Mouse (Mus musculus): ENCODE results near the gene Cited2. TPM values are rescaled to one million over a fixed set of nuclear protein-coding genes. Genes with fewer than 3 reads are reported as not detected.

Cited2 gene
- polyA plus RNA-seq, 1 experiment, result 55.0 TPM

- Histone ChIP-seq H3K4me1 (ENCODE audit: control insufficient read depth, insufficient read depth, low read length) (peaks cover 3% of the 10 kb centered on the region; the same call in 1 of the 2 replicates), H3K4me3 (replicated peaks; ENCODE audit: extremely low read depth, low read depth, low read length) (peak overlapping the region; percentile 78)
- WGBS, result under 1% methylated on average over 24 of the region's 24 CpGs
- TF ChIP-seq CTCF (IDR thresholded peaks at IDR 0.05; ENCODE audit: insufficient read depth, low read length) (no peak), POLR2A (IDR thresholded peaks at IDR 0.05; ENCODE audit: borderline replicate concordance, extremely low read depth, low read depth, low read length) (peak; percentile 85; the same call in 1 of the 2 replicates)
- DNase-seq, result peak; percentile 95
Observed at GRCm38 (mm10) chr10:17722158-17722557, 860 bp upstream of the Cited2 start.

GRCm38 (mm10) chr10:17723421-17723841 lies 413 bp downstream of the Cited2 start:
- no peak for DNase-seq
- Histone ChIP-seq H3K4me1 (ENCODE audit: control insufficient read depth, insufficient read depth, low read length) (peaks cover 7% of the 10 kb centered on the region; the same call in 1 of the 2 replicates), H3K4me3 (replicated peaks; ENCODE audit: extremely low read depth, low read depth, low read length) (peak overlapping the region; percentile 78)
- WGBS, result 1% methylated on average over 30 of the region's 30 CpGs
- no peak for TF ChIP-seq POLR2A (IDR thresholded peaks at IDR 0.05; ENCODE audit: borderline replicate concordance, extremely low read depth, low read depth, low read length)
- no peak for TF ChIP-seq CTCF (IDR thresholded peaks at IDR 0.05; ENCODE audit: insufficient read depth, low read length)

GRCm38 (mm10) chr10:17723871-17724741 lies 1.1 kb downstream of the Cited2 start:
- peak overlapping the region; percentile 78 for H3K4me3 ChIP-seq (replicated peaks; ENCODE audit: extremely low read depth, low read depth, low read length)
- WGBS, result under 1% methylated on average over 65 of the region's 65 CpGs
- DNase-seq, result peak; percentile 72

GRCm38 (mm10) chr10:17725037-17725584 lies 2.1 kb downstream of the Cited2 start:
- TF ChIP-seq POLR2A (IDR thresholded peaks at IDR 0.05; ENCODE audit: borderline replicate concordance, extremely low read depth, low read depth, low read length) (0 out of 2 replicates have a peak, but pooled peaks have one; percentile 4), CTCF (IDR thresholded peaks at IDR 0.05; ENCODE audit: insufficient read depth, low read length) (no peak)
- Histone ChIP-seq H3K4me1 (ENCODE audit: control insufficient read depth, insufficient read depth, low read length) (peaks cover 7% of the 10 kb centered on the region; the same call in 1 of the 2 replicates), H3K4me3 (replicated peaks; ENCODE audit: extremely low read depth, low read depth, low read length) (peak overlapping the region; percentile 46)
- 45% methylated on average over 8 of the region's 8 CpGs for WGBS
- DNase-seq, result no peak

More at GRCm38 (mm10) chr10:17723871-17724741, 1.1 kb downstream of the Cited2 start:
- TF ChIP-seq CTCF (IDR thresholded peaks at IDR 0.05; ENCODE audit: insufficient read depth, low read length) (peak; percentile 45), POLR2A (IDR thresholded peaks at IDR 0.05; ENCODE audit: borderline replicate concordance, extremely low read depth, low read depth, low read length) (peak; percentile 32; the same call in 1 of the 2 replicates)
- H3K4me1 ChIP-seq (ENCODE audit: control insufficient read depth, insufficient read depth, low read length), result peaks cover 7% of the 10 kb centered on the region; the same call in 1 of the 2 replicates

GRCm38 (mm10) chr10:17725644-17726372 lies 2.8 kb downstream of the Cited2 start:
- 56% methylated on average over 7 of the region's 7 CpGs for WGBS
- peaks cover 7% of the 10 kb centered on the region; the same call in 1 of the 2 replicates for H3K4me1 ChIP-seq (ENCODE audit: control insufficient read depth, insufficient read depth, low read length)
- DNase-seq, result peak; percentile 10
- TF ChIP-seq CTCF (IDR thresholded peaks at IDR 0.05; ENCODE audit: insufficient read depth, low read length) (no peak), POLR2A (IDR thresholded peaks at IDR 0.05; ENCODE audit: borderline replicate concordance, extremely low read depth, low read depth, low read length) (no peak)
- peak overlapping the region; percentile 50 for H3K4me3 ChIP-seq (replicated peaks; ENCODE audit: extremely low read depth, low read depth, low read length)

- 60% methylated on average over 2 of the region's 2 CpGs for WGBS
- Histone ChIP-seq H3K4me3 (replicated peaks; ENCODE audit: extremely low read depth, low read depth, low read length) (peak overlapping the region; percentile 19), H3K4me1 (ENCODE audit: control insufficient read depth, insufficient read depth, low read length) (peaks cover 7% of the 10 kb centered on the region; the same call in 1 of the 2 replicates)
- TF ChIP-seq CTCF (IDR thresholded peaks at IDR 0.05; ENCODE audit: insufficient read depth, low read length) (no peak), POLR2A (IDR thresholded peaks at IDR 0.05; ENCODE audit: borderline replicate concordance, extremely low read depth, low read depth, low read length) (no peak; the same call in 1 of the 2 replicates)
- peak; percentile 10 for DNase-seq
Observed at GRCm38 (mm10) chr10:17726373-17726720, 3.3 kb downstream of the Cited2 start.

GRCm38 (mm10) chr10:17727161-17727925 lies 4.3 kb downstream of the Cited2 start:
- TF ChIP-seq POLR2A (IDR thresholded peaks at IDR 0.05; ENCODE audit: borderline replicate concordance, extremely low read depth, low read depth, low read length), result no peak
- no peak for TF ChIP-seq CTCF (IDR thresholded peaks at IDR 0.05; ENCODE audit: insufficient read depth, low read length)
- 22% methylated on average over 15 of the region's 15 CpGs for WGBS
- DNase-seq, result peak; percentile 39
- Histone ChIP-seq H3K4me3 (replicated peaks; ENCODE audit: extremely low read depth, low read depth, low read length) (no peak overlapping the region), H3K4me1 (ENCODE audit: control insufficient read depth, insufficient read depth, low read length) (peaks cover 7% of the 10 kb centered on the region; the same call in 1 of the 2 replicates)

- TF ChIP-seq CTCF (IDR thresholded peaks at IDR 0.05; ENCODE audit: insufficient read depth, low read length) (peak; percentile 10; the same call in 1 of the 2 replicates), POLR2A (IDR thresholded peaks at IDR 0.05; ENCODE audit: borderline replicate concordance, extremely low read depth, low read depth, low read length) (no peak)
- no peak for DNase-seq
- 3% methylated on average over 5 of the region's 5 CpGs for WGBS
- Histone ChIP-seq H3K4me1 (ENCODE audit: control insufficient read depth, insufficient read depth, low read length) (peaks cover 7% of the 10 kb centered on the region; the same call in 1 of the 2 replicates), H3K4me3 (replicated peaks; ENCODE audit: extremely low read depth, low read depth, low read length) (no peak overlapping the region)
Observed at GRCm38 (mm10) chr10:17727926-17728279, 4.9 kb downstream of the Cited2 start.

Data from lung, adult 2 months (tissue).